Mouse (Mus musculus) brain, embryonic 14.5 days (tissue): ENCODE measurements around the gene Fam72a. TPM values are rescaled to one million over a fixed set of nuclear protein-coding genes. Genes with fewer than 3 reads are reported as not detected.

ENCODE experiments used
- DNase-seq: peaks from one replicate; pipeline ENCODE4 v3.0.0-alpha.2; 2011; ENCODE audit warnings: low read depth
- CTCF ChIP-seq: fragments of 200-500 bp; IDR thresholded peaks from 2 replicates; pipeline ENCODE4 v1.5.1; 2012; ENCODE audit warnings: inconsistent platforms, mild to moderate bottlenecking, moderate library complexity, borderline replicate concordance; ENCODE audit not compliant: insufficient read depth, insufficient read length; ENCODE audit errors: extremely low read depth
- POLR2A ChIP-seq: fragments of 200-500 bp; IDR thresholded peaks from 2 replicates; pipeline ENCODE4 v1.6.1; 2012; ENCODE audit warnings: mild to moderate bottlenecking, inconsistent platforms, borderline replicate concordance; ENCODE audit not compliant: poor library complexity, insufficient read depth, insufficient read length, severe bottlenecking; ENCODE audit errors: extremely low read depth
- polyA plus RNA-seq: library from polyadenylated mRNA; depleted of rRNA; stranded (reverse); fragments of >200 nt; gene quantifications from 2 replicates; pipeline ENCODE4 v1.2.3, GENCODE M21; 2012

The Fam72a gene
- polyA plus RNA-seq, 1 experiment: 1.1 TPM

DNA sequence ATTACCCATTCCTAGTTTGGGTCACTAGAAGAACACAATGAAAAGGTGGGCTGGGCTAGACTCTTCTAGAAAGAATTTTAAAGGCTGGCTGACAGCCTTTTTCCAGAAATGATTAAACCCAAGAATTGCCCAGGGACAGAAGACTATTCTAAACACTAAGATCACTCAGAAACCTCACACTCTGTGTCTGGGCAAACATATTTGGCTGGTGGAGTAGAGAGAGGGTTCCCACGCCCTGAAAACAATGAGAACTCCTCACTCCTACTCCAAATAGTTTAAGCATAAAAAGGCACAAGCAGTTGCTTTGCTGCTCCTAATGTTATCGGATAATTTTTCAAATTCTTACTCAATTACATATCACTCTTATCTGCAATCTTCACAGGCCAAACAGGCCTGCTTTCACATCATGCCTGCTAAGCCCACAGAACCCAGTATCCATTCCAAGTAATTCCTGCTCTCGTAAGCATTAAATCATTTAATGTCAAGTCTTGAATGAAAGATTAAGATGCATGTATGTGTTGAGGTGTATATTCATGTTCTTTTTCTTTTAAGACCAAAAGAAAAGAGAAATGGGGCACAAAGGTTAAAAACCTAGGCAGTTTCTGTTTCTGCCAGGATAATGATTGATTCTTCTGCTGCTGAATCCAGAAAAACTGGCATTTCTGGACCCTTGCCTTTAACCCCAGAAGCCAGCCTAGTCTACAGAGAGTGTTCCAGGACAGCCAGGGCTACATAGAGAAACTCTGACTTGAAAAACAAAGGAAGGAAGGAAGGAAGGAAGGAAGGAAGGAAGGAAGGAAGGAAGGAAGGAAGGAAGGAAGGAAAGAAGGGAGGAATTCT lies 15.8 kb upstream of the Fam72a start:
- TF ChIP-seq POLR2A: no peak
- no peak for TF ChIP-seq CTCF
- DNase-seq: no peak

DNA sequence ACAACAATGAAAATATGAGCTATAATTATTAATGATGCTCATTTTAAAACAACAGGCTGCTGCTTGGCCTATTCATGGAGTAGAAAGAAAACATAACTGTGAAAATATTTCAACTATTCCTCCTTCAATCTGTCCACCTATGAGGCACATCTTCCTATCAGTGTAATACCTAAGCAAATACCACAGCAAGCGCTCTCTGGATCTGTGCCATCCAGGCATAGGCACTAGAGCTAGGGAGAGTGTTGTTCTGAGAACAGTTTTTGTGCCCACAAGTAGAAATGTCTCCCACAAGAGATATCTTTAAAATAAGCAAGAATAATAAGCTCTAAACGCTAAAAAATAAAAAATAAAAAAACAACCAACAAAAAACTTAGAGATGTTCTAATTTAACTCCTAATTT lies 14.6 kb upstream of the Fam72a start:
- TF ChIP-seq POLR2A (no peak), CTCF (no peak)

DNA sequence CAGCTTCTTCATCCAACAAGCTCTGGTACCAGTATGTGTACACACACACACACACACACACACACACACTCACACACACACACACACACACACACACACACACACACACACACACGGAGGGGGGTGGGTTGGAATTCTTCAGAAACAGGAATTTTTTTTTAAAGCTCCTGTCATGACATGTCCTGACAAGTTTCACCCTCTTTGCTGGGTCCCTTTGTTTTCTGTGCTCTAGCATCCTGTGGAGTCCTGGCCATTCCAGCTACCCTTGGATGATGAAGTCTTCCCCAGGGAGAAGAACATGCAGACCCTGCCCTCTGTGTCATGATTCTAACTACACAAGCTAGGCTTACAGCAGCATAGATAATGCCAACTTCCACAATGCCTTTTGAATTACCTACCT lies 13.5 kb upstream of the Fam72a start:
- no peak for TF ChIP-seq CTCF
- TF ChIP-seq POLR2A: no peak
- DNase-seq: no peak

More for the DNA sequence above, 14.6 kb upstream of the Fam72a start:
- no peak for DNase-seq

DNA sequence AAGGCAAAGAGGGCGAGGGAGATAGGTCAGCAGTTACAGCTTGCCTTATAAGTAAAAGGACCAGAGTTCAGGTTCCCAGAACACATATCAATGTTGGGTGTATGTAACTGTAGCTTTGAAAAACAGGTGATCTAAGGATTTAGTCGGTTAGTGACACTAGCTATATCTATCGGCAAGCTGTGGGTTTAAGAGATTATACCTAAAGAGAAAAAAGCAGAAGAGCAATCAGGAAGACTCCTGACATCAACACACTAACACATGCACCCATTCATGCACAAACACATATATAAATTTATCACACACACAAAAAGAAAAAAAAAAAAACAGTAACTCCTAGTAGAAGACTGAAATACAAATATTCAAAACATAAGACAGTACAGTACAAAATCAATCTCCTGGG lies 11.1 kb upstream of the Fam72a start:
- no peak for TF ChIP-seq POLR2A
- no peak for TF ChIP-seq CTCF
- DNase-seq: no peak

DNA sequence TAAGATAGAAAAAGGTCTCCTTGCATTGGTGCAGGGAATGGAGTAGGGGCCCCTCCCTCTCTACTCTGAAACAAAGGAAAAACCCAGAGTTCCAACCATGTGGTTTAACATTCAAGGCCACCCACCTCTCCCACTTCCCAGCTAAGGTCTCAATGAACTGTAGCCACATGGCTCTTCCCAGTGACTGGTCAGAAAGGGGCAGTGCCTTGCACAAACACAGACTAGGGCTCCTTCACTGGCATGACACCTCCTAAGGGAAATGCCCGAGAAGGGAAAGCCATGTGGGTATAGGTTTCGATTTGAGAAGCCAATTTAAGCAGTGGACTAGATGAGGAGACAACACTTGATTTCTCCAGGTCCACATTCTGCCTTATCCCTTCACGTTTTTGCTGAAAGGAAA lies 3.9 kb upstream of the Fam72a start:
- DNase-seq: peak; percentile 34

DNA sequence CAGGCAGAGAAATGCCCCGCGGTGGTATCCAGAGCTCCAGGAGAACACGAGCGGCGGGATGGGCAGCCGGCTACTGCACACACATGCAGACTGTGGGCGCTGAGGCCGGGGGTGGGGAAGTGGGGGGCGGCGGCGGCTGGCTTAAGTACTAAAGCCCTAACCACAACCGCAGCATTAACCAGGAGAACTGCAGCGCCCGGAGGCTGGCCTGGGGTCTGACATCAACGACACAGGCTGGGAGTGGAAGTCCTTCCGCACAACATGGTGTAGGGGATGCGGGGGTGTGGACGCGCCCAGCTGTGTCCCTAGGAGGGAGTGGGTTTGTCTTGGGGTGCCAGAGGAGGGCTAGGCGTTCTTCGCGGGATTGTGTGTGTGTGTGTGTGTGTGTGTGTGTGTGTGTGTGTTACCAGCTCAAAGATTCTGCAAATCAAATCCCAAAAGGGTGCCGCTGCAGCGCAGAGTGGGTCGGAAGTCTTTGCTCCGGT lies 2.6 kb upstream of the Fam72a start:
- DNase-seq: peak; percentile 71
- no peak for TF ChIP-seq POLR2A
- TF ChIP-seq CTCF: no peak

More for the DNA sequence above, 3.9 kb upstream of the Fam72a start:
- TF ChIP-seq POLR2A (no peak), CTCF (no peak)

DNA sequence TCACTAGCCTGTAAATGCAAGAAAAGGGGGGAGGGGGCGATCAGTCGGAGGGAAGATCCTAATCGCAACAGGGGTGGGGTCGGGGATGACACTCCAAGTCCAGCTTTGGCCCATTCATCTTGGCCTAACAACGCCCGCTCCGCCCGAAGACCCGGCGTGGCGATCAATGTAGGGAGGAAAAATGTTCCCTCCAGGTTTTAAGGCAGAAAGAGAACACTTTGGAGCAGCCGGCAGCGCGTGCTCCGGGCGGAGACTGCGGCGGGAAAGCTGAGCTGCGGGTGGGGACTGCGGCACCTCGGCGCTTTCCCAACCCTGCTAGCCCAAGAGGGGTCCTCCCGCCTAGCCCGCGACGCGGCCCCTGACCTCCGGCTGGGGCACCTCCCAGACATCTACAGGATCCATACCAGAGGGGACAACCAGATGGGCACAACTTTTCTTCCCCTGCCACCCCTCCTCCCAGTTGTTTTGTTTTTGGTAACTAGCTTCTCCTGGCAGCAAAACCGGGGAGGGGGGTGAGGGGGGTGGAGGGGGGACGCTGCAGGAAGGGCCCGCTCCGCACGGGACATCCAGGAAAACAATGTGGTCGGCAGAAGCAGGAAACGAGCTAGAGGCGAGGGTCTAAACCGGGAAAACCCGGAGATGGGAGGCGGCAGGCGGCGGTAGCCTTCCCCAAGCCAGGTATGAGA lies 2.0 kb upstream of the Fam72a start:
- DNase-seq: peak; percentile 67
- TF ChIP-seq POLR2A (no peak), CTCF (no peak)

DNA sequence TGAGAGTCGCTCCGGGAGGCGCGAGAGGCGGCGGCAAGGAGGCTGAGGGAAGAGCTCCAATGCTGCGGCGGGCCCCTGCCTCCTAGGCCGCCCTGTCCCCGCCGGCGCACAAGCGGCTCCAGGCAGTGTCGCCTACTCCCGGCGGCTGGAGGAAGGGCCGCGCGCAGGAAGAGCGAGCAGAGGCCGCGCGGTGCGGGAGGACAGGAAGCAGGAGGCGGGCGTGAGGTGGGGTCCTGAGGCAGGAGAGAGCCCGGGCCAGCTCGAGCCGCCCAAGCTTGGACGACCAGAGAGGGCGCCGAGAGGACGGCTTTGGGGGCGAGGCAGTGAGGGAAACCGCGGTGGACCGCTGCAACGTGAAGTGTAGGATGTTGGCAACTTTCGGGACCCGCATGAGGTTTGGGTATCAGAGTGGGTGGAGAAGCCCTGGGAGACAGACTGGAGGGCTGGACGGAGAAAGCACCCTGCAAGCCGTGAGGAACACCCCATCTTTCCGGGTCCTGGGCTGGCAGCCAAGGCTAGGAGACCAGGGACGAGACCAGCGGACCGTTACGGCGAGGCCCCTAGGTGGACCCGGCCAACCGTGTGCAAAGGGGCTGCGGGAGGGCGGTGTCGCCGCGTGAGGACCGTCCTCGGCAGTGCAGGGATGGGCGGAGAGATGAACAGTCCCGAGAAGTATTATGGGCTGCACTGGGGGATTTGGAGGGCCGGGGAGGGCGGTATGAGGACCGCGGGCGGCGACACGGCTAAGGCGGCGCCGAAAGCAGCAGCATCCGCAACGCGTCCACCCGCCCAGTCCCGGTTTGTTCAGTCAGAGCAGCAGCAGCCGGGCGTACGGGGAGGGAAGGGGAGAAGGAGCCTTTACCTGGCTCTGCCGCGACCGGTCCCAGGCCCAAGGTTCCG lies 1.1 kb upstream of the Fam72a start:
- peak; percentile 78 for DNase-seq
- TF ChIP-seq CTCF (peak; percentile 15; the same call in 1 of the 2 replicates), POLR2A (no peak; the same call in 1 of the 2 replicates)

DNA sequence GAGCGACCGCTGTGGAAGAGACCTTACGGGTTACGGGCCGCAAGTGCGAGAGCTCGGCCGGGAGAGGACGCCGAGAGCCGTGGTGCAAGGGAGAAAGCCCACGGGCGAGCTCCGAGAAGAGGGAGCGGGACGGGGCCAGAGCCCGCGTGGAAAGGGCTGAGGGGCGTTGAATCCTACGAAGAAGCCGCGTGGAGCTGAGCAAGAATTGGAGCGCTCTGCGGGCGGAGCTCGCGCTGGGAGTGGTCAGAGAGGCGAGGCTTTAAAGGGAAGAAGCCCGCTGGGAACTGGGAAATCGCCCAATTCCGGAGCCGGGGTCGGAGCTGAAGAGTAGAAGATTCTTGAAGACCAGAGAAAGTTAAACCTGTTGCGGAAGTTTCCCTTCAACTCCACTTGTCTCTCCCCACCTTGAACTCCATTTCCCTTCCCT lies 391 bp downstream of the Fam72a start:
- TF ChIP-seq CTCF (no peak), POLR2A (no peak)
- peak; percentile 72 for DNase-seq

DNA sequence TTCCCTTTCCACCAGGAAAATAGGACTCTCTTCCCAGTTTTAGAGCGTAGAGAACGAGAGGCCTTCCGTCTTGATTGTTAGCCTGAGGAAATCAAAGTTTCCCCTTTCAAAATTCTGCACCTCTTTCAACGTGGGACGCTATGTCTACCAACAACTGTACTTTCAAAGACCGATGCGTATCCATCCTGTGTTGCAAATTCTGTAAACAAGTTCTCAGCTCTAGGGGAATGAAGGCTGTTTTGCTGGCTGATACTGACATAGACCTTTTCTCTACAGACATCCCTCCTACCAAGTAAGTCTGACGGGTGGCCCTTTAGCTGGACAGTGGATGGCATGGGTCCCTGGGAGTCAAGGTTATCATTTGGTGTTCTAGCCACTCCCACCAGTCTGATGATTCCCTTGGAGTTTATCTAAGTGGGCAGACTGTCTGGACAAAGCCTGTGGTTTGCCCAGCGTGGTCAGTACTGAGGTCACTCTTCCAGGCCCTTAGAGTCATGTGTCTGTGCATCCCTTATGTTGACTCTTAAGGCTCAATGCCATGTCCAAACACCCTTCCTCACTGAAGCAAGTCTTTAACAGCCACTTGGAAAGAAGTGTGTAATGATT lies 961 bp downstream of the Fam72a start:
- TF ChIP-seq CTCF (no peak), POLR2A (no peak)

More for the DNA sequence above, 961 bp downstream of the Fam72a start:
- DNase-seq: no peak
